Mouse (Mus musculus): ENCODE data around the gene Nfib. TPM values are rescaled to one million over a fixed set of nuclear protein-coding genes. Genes with fewer than 3 reads are reported as not detected.
A peak's percentile ranks its signal among the peaks of the same experiment; 100 is the strongest.

Nfib gene
- polyA plus RNA-seq, 1 experiment: 3.9 TPM

GRCm38 (mm10) chr4:82509771-82510170 lies 195.8 kb downstream of the Nfib start:
- TF ChIP-seq CTCF (IDR thresholded peaks at IDR 0.05; ENCODE audit: borderline replicate concordance, control insufficient read depth, extremely low read depth, insufficient read depth, low read length, poor library complexity): no peak
- TF ChIP-seq POLR2A (IDR thresholded peaks at IDR 0.05; ENCODE audit: control insufficient read depth, extremely low read depth, insufficient read depth, low read length, poor library complexity): no peak
- DNase-seq: no peak
- Histone ChIP-seq H3K27me3 (ENCODE audit: control insufficient read depth, insufficient read depth, low read length) (peaks cover 10% of the 10 kb centered on the region; the same call in 1 of the 2 replicates), H3K27ac (ENCODE audit: control insufficient read depth, insufficient read depth, low read length) (no peak overlapping the region), H3K4me1 (replicated peaks; ENCODE audit: control insufficient read depth, insufficient read depth, low read length) (peaks cover 8% of the 10 kb centered on the region; the same call in 1 of the 2 replicates), H3K36me3 (ENCODE audit: control insufficient read depth, insufficient read depth, low read length) (no peaks in the 10 kb centered on the region), H3K4me3 (ENCODE audit: control insufficient read depth, insufficient read depth, low read length) (no peak overlapping the region)
- WGBS: 74% methylated on average over 4 of the region's 4 CpGs

GRCm38 (mm10) chr4:82509166-82509767 lies 196.3 kb downstream of the Nfib start:
- Histone ChIP-seq H3K27ac (ENCODE audit: control insufficient read depth, insufficient read depth, low read length) (no peak overlapping the region), H3K27me3 (ENCODE audit: control insufficient read depth, insufficient read depth, low read length) (peaks cover 15% of the 10 kb centered on the region; the same call in 1 of the 2 replicates), H3K4me3 (ENCODE audit: control insufficient read depth, insufficient read depth, low read length) (no peak overlapping the region), H3K36me3 (ENCODE audit: control insufficient read depth, insufficient read depth, low read length) (no peaks in the 10 kb centered on the region), H3K4me1 (replicated peaks; ENCODE audit: control insufficient read depth, insufficient read depth, low read length) (peaks cover 8% of the 10 kb centered on the region; the same call in 1 of the 2 replicates)
- TF ChIP-seq CTCF (IDR thresholded peaks at IDR 0.05; ENCODE audit: borderline replicate concordance, control insufficient read depth, extremely low read depth, insufficient read depth, low read length, poor library complexity): no peak
- TF ChIP-seq POLR2A (IDR thresholded peaks at IDR 0.05; ENCODE audit: control insufficient read depth, extremely low read depth, insufficient read depth, low read length, poor library complexity): no peak
- WGBS: 65% methylated on average over 2 of the region's 2 CpGs
- no peak for DNase-seq

- H3K27ac ChIP-seq (ENCODE audit: control insufficient read depth, insufficient read depth, low read length): no peak overlapping the region
- TF ChIP-seq POLR2A (IDR thresholded peaks at IDR 0.05; ENCODE audit: control insufficient read depth, extremely low read depth, insufficient read depth, low read length, poor library complexity): no peak
- TF ChIP-seq CTCF (IDR thresholded peaks at IDR 0.05; ENCODE audit: borderline replicate concordance, control insufficient read depth, extremely low read depth, insufficient read depth, low read length, poor library complexity): no peak
Measured at GRCm38 (mm10) chr4:82508281-82508687, 197.3 kb downstream of the Nfib start.

GRCm38 (mm10) chr4:82507541-82508280 lies 197.8 kb downstream of the Nfib start:
- Histone ChIP-seq H3K36me3 (ENCODE audit: control insufficient read depth, insufficient read depth, low read length) (no peaks in the 10 kb centered on the region), H3K4me3 (ENCODE audit: control insufficient read depth, insufficient read depth, low read length) (no peak overlapping the region), H3K4me1 (replicated peaks; ENCODE audit: control insufficient read depth, insufficient read depth, low read length) (peaks cover 1% of the 10 kb centered on the region; the same call in 1 of the 2 replicates), H3K27ac (ENCODE audit: control insufficient read depth, insufficient read depth, low read length) (no peak overlapping the region), H3K27me3 (ENCODE audit: control insufficient read depth, insufficient read depth, low read length) (peaks cover 16% of the 10 kb centered on the region; the same call in 1 of the 2 replicates)
- no peak for DNase-seq
- TF ChIP-seq POLR2A (IDR thresholded peaks at IDR 0.05; ENCODE audit: control insufficient read depth, extremely low read depth, insufficient read depth, low read length, poor library complexity) (no peak), CTCF (IDR thresholded peaks at IDR 0.05; ENCODE audit: borderline replicate concordance, control insufficient read depth, extremely low read depth, insufficient read depth, low read length, poor library complexity) (no peak)
- 30% methylated on average over 15 of the region's 15 CpGs for WGBS

More at GRCm38 (mm10) chr4:82508281-82508687, 197.3 kb downstream of the Nfib start:
- H3K36me3 ChIP-seq (ENCODE audit: control insufficient read depth, insufficient read depth, low read length): no peaks in the 10 kb centered on the region
- H3K4me3 ChIP-seq (ENCODE audit: control insufficient read depth, insufficient read depth, low read length): no peak overlapping the region
- H3K4me1 ChIP-seq (replicated peaks; ENCODE audit: control insufficient read depth, insufficient read depth, low read length): peaks cover 7% of the 10 kb centered on the region; the same call in 1 of the 2 replicates
- peaks cover 16% of the 10 kb centered on the region; the same call in 1 of the 2 replicates for H3K27me3 ChIP-seq (ENCODE audit: control insufficient read depth, insufficient read depth, low read length)
- DNase-seq: no peak
- whole genome bisulfite sequencing: 69% methylated on average over 7 of the region's 7 CpGs

DNA sequence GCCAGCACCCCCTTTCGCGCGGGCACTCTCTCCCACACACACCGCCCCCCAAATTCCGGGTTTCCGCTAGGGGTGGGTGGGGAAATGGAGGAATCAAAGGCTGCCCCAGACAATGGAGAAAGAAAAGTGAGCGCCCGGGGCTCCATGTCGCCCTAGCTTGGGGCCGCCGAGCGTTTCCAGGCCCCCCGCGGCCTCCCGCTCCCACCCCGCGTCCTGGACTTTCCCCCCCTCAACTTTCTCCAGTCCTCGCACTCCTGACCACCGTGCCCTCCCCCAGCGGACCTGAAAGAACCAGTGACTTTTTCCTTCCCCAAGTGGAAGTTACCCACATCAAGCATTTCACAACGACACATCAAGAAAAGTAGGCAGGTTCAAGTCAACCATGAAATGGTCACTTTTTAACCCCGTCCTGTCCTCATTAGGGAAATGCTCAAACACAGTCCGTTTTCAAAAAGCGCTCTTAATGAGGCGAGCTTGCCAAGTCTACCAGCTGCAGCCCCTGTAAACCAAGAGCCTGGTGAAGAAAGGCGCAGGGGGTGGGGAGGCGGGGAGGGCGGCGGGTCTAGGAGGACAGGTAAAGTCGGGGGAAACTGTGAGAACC lies 198.7 kb downstream of the Nfib start:
- H3K36me3 ChIP-seq (ENCODE audit: control insufficient read depth, insufficient read depth, low read length): no peaks in the 10 kb centered on the region
- WGBS: 3% methylated on average over 30 of the region's 30 CpGs
- no peak for TF ChIP-seq POLR2A (IDR thresholded peaks at IDR 0.05; ENCODE audit: control insufficient read depth, extremely low read depth, insufficient read depth, low read length, poor library complexity)
- TF ChIP-seq CTCF (IDR thresholded peaks at IDR 0.05; ENCODE audit: borderline replicate concordance, control insufficient read depth, extremely low read depth, insufficient read depth, low read length, poor library complexity): no peak
- no peak for DNase-seq
- 0 out of 2 replicates have a peak overlapping the region, but pooled peaks have one; percentile 4 for H3K4me3 ChIP-seq (ENCODE audit: control insufficient read depth, insufficient read depth, low read length)
- H3K27me3 ChIP-seq (ENCODE audit: control insufficient read depth, insufficient read depth, low read length): peaks cover 16% of the 10 kb centered on the region; the same call in 1 of the 2 replicates
- H3K4me1 ChIP-seq (replicated peaks; ENCODE audit: control insufficient read depth, insufficient read depth, low read length): no peaks in the 10 kb centered on the region
- H3K27ac ChIP-seq (ENCODE audit: control insufficient read depth, insufficient read depth, low read length): no peak overlapping the region

DNA sequence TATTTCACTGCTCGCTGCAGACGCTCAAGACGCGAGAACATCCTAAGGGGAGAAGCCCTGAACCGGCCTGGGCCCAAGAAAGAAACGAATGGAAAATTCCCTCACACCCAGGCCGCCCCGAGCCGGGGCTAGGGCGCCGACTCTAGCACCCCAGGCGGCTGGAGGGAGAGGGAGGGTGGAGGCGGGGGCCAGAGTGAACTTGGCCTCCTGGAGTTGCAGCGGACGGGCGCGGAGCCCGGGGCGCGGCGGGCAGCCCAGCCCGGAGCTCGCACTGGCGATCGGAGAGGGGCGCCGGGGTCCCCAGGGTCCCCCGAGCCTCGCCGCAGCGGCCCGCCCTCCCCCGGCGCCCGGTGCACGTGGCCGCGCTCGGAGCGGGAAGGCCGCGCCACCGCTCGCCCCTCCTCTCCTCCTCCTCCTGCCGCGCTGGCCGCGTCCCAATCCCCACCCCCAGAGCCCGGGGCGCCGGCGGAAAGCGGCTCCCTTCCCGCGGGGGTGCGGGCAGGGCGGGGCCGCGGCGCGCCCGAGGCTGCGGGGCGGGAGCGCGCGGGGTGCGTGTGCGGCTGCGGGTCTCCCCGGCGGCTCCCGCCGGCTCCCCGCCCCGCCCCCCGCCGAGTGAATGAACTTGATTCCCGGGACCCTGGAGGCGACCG lies 199.3 kb downstream of the Nfib start:
- TF ChIP-seq CTCF (IDR thresholded peaks at IDR 0.05; ENCODE audit: borderline replicate concordance, control insufficient read depth, extremely low read depth, insufficient read depth, low read length, poor library complexity) (no peak), POLR2A (IDR thresholded peaks at IDR 0.05; ENCODE audit: control insufficient read depth, extremely low read depth, insufficient read depth, low read length, poor library complexity) (no peak)
- no peak for DNase-seq
- H3K27me3 ChIP-seq (ENCODE audit: control insufficient read depth, insufficient read depth, low read length): peaks cover 16% of the 10 kb centered on the region; the same call in 1 of the 2 replicates
- H3K4me1 ChIP-seq (replicated peaks; ENCODE audit: control insufficient read depth, insufficient read depth, low read length): no peaks in the 10 kb centered on the region
- no peaks in the 10 kb centered on the region for H3K36me3 ChIP-seq (ENCODE audit: control insufficient read depth, insufficient read depth, low read length)
- 4% methylated on average over 62 of the region's 81 CpGs for WGBS
- no peak overlapping the region for H3K27ac ChIP-seq (ENCODE audit: control insufficient read depth, insufficient read depth, low read length)
- no peak overlapping the region for H3K4me3 ChIP-seq (ENCODE audit: control insufficient read depth, insufficient read depth, low read length)

All from thymus, adult 2 months (tissue).